Mouse (Mus musculus): ENCODE measurements around the gene 1700080O16Rik.

DNA sequence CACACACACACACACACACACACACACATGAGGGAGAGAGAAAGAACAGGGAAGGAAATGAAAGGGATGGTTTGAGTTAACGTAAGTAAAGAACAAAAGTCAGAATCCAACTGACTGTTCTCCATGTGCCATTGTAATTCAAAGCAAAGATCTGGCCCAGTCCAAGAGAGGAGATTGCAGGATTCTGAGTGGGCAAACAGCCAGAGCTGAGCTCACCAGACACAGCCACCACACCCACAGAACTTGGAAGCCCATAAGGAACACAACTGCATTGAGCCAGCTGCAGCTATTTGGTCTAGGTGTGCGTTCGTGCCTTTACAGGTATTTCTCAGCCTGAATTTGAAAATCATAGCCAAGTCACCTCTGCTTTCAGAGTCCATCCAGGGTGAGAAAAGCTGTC lies 24.5 kb downstream of the 1700080O16Rik start:
- TF ChIP-seq CTCF (IDR thresholded peaks at IDR 0.05; ENCODE audit: borderline replicate concordance, insufficient read depth, low read length) (no peak), POLR2A (IDR thresholded peaks at IDR 0.05; ENCODE audit: low read depth, low read length) (no peak)

Measured in embryonic fibroblast, embryonic 13.5 days (primary cell).